Mouse (Mus musculus) embryonic fibroblast, embryonic 13.5 days (primary cell): ENCODE results near the gene Arhgap23. TPM values are rescaled to one million over a fixed set of nuclear protein-coding genes. Genes with fewer than 3 reads are reported as not detected.

ENCODE experiments used
- H3K27ac ChIP-seq: 2 replicates; pipeline ENCODE4 v1.5.1; 2012; ENCODE audit warnings: low read length, control low read depth, inconsistent platforms; ENCODE audit not compliant: insufficient read depth
- H3K4me1 ChIP-seq: 2 replicates; pipeline ENCODE4 v1.6.1; 2011; ENCODE audit warnings: low read length; ENCODE audit not compliant: control insufficient read depth, insufficient read depth
- H3K4me3 ChIP-seq: 2 replicates; pipeline ENCODE4 v1.5.1; 2011; ENCODE audit warnings: mild to moderate bottlenecking, control low read depth, low read length; ENCODE audit not compliant: insufficient read depth
- CTCF ChIP-seq: IDR thresholded peaks from 2 replicates; pipeline ENCODE4 v1.5.1; 2011; ENCODE audit warnings: mild to moderate bottlenecking, control low read depth, low read length, moderate library complexity, borderline replicate concordance; ENCODE audit not compliant: insufficient read depth
- POLR2A ChIP-seq: IDR thresholded peaks from 2 replicates; pipeline ENCODE4 v1.6.1; 2011; ENCODE audit warnings: low read depth, mild to moderate bottlenecking, control low read depth, low read length, moderate library complexity
- polyA plus RNA-seq: library from polyadenylated mRNA; stranded (reverse); fragments of >200 nt; gene quantifications from 2 replicates; pipeline ENCODE4 v1.2.4, GENCODE M21; 2011; ENCODE audit warnings: low read depth; ENCODE audit not compliant: missing spikeins, insufficient read length

The Arhgap23 gene
- polyA plus RNA-seq, 1 experiment = 49.2 TPM

DNA sequence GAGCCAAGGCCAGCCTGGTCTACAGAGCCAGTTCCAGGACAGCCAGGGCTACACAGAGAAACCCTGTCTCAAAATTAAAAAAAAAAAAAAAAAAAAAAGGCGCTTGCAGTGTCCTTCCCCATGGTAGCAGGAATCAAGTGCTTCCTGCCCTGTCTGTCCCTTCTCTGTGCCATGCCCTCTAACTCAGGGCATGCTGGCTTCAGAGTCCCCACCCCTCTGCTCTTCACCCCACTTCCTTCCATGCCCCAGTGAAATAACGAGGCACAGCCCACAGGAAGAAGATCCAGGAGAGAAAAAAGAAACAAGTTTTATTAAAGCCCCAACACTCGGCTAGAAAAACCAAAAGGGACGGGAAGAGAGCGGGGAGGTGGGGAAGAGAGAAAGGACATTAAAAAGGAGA, 93.7 kb downstream of the Arhgap23 start:
- H3K4me3 ChIP-seq = no peak overlapping the region
- H3K4me1 ChIP-seq = 0 out of 2 replicates have a peak, but pooled peaks cover 5% of the 10 kb centered on the region
- TF ChIP-seq POLR2A (no peak), CTCF (no peak)
- H3K27ac ChIP-seq = no peak overlapping the region

DNA sequence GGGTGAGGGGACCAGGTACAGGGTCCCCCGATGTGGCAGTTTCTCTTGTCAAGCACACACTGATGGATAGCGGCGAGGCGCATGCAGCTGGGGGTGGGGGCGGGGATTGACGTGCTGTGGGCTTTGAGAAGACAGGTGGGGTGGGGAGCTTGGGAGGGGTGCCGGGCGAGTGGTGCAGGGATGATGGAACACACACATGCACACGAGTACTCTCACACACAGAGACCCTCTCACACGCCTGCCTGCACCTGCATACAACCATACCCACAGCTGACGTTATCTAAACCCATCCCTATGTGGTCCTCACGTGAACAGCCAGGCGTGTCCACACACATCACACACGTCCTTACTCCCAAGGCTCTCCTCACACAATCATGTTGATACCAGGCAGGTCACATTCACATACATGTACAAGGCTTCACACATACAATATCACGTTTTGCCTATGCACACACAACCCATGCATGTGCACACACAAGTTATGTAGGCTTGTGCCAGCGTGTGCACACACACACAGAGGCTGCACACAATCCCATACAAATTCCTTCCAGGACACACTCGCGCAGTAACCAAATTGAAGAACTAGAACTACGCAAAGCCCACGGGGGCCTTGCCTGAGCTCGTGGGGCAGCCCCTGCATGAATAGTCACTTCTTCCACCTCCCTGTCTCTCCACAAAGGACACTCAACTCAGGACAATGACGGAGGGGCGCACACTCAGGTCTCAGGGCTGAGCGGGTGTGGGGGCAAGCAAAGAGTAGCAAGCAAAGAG, 94.6 kb downstream of the Arhgap23 start:
- TF ChIP-seq CTCF (no peak), POLR2A (no peak)
- H3K4me3 ChIP-seq = no peak overlapping the region
- H3K27ac ChIP-seq = no peak overlapping the region
- H3K4me1 ChIP-seq = 0 out of 2 replicates have a peak, but pooled peaks cover 5% of the 10 kb centered on the region

DNA sequence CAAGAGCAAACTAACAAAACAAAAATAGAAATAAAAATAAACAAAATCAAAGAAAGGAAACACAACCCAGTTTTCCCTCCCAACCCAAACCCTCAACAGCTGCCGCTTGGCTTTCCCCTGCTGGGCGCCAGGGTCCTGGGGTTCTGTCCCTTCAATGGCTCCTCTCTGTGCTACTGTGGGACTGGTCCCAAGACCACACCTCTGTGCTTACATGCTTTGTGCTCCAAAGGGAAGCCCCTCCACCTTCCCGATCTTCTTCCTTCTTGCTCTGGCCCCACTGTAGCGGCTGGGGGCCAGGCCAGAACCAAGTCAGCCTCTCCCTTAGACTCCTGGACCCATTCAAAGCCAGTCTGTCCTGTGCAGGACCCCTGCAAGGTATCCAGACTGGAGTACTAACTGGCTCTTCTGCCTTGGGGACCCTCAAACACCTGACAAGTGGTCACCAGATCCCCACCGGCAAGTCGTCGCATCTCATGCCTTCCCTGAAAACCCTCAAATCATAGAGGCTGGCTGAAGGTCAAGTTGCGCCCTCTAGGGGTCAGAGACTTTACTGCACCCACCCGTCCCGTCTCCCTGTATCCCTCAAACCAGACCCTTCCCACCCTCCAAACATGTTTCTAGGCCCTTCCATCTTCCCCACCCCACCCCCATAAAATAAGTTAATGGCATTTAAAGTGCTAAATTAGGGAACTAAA, 95.8 kb downstream of the Arhgap23 start:
- Histone ChIP-seq H3K4me1 (0 out of 2 replicates have a peak, but pooled peaks cover 5% of the 10 kb centered on the region), H3K27ac (no peak overlapping the region), H3K4me3 (no peak overlapping the region)
- TF ChIP-seq CTCF (peak; percentile 64; the same call in 1 of the 2 replicates), POLR2A (no peak)

DNA sequence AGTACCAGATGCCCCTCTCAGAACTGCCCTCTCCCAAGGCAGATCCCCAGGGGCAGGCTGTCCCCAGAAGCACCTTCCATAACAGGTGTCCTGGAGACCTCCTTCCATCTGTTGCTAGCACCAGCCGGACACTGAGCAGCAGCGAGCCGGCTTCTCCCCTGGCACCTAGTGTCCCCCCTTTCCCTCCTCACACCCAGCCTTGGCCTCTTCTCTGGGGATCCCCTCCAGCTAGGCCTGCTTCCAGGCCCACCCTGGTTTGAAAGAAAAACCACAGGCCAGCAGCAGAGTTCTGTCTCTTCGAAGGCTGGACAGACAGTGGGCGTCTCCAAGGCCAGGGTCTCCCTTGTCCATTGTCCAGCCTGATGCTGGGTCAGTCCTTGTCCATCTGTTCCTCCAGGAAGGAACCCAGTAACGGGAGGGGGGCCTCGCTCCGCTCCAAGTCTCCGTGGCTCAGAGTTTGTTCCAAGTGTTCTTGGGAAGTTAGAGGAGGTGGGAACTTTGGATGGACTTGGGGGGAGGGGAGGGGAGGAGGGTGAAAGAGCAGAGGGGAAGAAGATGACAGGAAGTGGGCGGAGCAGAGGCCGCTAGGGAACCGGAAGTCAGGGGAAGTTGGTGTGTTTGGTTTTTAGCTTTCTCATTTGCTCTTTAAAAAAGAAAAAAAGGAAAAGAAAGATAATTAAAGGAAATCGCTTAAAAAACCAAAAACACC, 96.5 kb downstream of the Arhgap23 start:
- H3K27ac ChIP-seq = no peak overlapping the region
- H3K4me1 ChIP-seq = 0 out of 2 replicates have a peak, but pooled peaks cover 5% of the 10 kb centered on the region
- TF ChIP-seq POLR2A = no peak
- no peak for TF ChIP-seq CTCF
- no peak overlapping the region for H3K4me3 ChIP-seq

DNA sequence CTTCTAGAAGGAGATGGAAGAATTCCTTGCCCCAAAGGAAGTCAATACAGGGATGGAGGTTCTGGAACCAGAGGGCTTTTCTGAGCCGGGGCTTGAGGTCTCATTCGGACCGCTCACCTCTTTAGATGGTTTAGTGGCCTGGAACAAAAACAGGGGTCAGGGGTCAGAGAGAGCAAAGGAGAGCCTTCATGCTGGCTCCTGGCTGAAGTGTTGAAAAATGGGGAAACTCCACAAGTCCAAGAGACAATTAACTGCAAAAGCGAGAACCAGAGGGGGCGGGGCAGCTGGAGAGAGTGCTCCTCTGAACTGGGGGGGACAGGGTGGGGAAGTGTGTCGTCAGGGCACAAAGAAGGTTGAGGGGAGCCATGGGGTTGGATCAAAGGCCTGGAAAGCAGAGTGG, 97.2 kb downstream of the Arhgap23 start:
- TF ChIP-seq POLR2A (no peak), CTCF (no peak)
- no peak overlapping the region for H3K27ac ChIP-seq
- 0 out of 2 replicates have a peak, but pooled peaks cover 5% of the 10 kb centered on the region for H3K4me1 ChIP-seq
- no peak overlapping the region for H3K4me3 ChIP-seq

DNA sequence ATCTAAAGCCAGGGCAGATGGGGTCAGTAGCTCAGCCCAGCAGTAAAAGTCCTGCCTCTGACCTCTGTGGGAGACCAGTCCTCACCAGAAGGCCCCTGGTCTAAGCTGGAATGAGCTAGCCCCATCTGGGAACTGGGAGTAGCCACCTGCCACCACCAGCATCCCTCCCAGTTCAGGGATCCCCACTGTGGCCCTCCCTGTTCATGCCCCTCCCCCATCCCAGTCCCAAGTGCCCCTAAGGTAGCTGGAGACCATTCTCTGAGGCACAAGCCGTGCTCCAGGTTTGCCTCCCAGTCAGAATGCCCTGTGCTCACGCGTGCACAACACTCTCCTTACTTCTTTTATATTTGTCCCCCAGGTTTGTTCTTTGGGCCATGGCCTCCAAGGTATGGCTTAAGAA, 97.7 kb downstream of the Arhgap23 start:
- no peak for TF ChIP-seq POLR2A
- no peak for TF ChIP-seq CTCF
- Histone ChIP-seq H3K4me1 (0 out of 2 replicates have a peak, but pooled peaks cover 2% of the 10 kb centered on the region), H3K4me3 (no peak overlapping the region)

DNA sequence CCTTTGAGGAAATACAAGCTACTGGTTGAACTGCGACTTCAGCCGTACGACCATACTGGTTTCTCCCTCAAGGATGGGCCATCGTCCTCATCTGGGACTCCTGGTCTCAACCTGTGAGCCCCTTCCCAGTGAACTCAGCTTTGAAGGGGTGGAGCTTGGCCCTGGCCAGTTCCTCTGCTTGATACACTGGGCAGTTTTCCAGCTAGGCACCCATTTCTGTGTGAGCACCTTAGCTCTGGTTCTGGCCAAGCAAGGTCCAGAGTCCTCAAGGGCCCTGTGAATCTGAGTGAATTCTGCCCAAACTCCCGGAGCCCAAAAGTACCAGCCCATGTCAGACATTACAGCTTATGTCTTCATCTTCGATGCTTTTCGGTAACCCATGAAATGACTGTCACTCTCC, 105.2 kb downstream of the Arhgap23 start:
- Histone ChIP-seq H3K4me3 (no peak overlapping the region), H3K27ac (no peak overlapping the region), H3K4me1 (peaks cover 6% of the 10 kb centered on the region)
- TF ChIP-seq CTCF (no peak), POLR2A (no peak)

More for the DNA sequence above, 97.7 kb downstream of the Arhgap23 start:
- no peak overlapping the region for H3K27ac ChIP-seq

DNA sequence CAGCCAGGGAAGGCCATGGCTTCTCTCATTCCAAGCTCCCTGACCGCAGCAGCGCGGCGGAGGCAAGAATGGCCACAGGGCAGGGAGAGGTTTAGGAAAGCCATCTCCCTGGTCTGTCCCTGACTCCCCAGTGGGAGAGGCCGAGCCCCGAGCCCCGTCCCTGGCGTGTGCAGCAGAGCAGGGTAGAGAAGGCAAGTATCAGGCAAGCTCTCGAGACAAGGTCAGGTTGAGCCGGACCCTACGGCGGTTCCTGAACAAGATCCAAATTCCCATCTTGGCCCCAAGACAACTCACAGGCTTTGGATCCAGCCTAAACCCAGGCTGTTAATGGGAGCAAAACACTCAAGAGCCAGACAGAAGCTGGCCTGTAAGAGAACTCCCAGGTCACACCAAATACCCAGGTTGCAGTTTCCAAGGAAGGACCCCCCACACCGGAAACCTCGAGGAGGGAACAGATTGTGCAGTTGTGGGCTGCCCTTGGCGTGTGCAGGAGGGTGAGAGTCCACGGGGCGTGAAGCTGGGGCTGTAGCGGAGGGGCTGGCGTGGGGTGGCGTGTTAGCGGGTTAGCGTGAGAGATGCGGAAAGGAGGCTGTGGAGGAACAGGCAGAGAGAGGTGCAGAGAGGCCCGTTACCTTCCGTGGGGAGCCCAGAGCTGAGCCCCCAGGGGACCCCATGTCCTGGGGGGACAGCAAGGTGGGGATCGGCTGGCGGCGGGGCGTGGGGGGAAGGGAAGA, 106.6 kb downstream of the Arhgap23 start:
- TF ChIP-seq CTCF (no peak), POLR2A (no peak)

DNA sequence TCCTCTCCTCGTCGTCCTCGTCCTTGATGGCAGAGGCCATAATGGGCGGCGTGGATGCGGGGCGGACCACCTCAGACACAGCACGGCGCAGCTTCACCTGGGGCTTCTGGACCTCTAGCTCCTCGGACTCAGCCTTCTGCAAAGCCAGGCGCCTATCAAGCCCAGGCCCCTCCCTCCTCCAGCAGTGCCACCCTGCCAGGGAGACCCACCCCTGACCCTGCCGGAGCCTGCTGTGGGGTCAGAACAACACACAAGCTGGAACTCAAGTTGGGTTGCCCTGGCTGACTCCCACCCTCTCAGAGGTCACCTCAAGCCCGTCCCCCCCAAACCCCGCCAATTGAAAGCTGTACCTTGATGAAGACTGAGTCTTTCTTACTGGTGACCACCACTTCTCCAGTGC, 107.8 kb downstream of the Arhgap23 start:
- no peak for TF ChIP-seq POLR2A
- no peak for TF ChIP-seq CTCF
- H3K4me1 ChIP-seq = peaks cover 6% of the 10 kb centered on the region
- no peak overlapping the region for H3K27ac ChIP-seq
- H3K4me3 ChIP-seq = no peak overlapping the region

More for the DNA sequence above, 106.6 kb downstream of the Arhgap23 start:
- no peak overlapping the region for H3K27ac ChIP-seq
- H3K4me1 ChIP-seq = peaks cover 6% of the 10 kb centered on the region
- no peak overlapping the region for H3K4me3 ChIP-seq
